Mouse (Mus musculus): ENCODE measurements at regions not wholly inside any gene's neighbourhood (a gene's known extent, or its start where the extent isn't known, plus 50 kb on each side); places are given as distances from the start of the nearest gene placed in this dataset.

- TF ChIP-seq CTCF (IDR thresholded peaks at IDR 0.05) (no peak), EP300 (IDR thresholded peaks at IDR 0.05; ENCODE audit: insufficient read depth, low read depth, low read length) (no peak), POLR2A (IDR thresholded peaks at IDR 0.05; ENCODE audit: insufficient read depth, low read depth, low read length) (no peak)
Measured at GRCm38 (mm10) chr14:120797916-120798490, 113.0 kb upstream of the Ipo5 start.

Measured in heart, adult 2 months (tissue).